Mouse (Mus musculus): ENCODE data around the gene Zc3h10.

DNA sequence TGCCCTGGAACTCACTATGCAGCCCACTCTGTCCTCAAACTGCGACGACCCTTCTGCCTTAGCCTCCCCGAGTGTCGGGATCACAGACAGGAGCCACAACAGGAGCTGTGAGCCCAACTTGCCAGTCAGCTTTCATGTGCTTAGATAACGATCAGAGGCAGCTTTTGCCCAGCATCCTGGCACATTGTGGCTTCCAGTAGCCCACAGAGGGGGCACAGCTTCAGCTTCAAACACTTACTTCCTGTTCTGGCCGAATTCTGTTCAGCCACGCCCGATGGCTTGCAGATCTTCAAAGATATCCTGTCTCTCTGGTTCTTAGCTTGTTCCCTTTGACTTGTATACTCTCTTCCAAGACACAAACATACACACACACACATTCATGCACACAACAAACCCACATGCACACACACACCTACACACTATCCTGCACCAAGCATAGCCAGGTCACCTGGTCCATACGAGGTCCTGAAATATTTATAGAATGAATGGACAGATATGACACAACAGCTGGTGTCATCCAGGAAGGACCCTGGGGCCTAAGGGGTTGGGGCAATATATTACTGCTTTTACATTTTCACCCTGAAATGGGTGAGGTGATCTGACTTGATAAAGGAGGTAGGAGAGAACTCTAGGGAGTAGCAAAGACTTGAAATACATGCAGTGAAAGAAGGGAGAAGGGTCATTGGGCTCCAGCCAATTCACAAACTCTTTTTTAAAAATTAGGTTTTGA, 42.8 kb downstream of the Zc3h10 start:
- TF ChIP-seq POLR2A (IDR thresholded peaks at IDR 0.05; ENCODE audit: low read depth, low read length) (no peak), CTCF (IDR thresholded peaks at IDR 0.05; ENCODE audit: borderline replicate concordance, insufficient read depth, low read length) (no peak)

All from embryonic fibroblast, embryonic 13.5 days (primary cell).